Mouse (Mus musculus) forebrain, embryonic 14.5 days (tissue): ENCODE measurements around the gene Aldh1b1. TPM values are rescaled to one million over a fixed set of nuclear protein-coding genes. Genes with fewer than 3 reads are reported as not detected.

Experiments
- ATAC-seq: fragments of 200-750 bp; cut with Nextera tagmentation; 2 replicates; pipeline ENCODE4 v1.8.0; 2017; ENCODE audit warnings: mild to moderate bottlenecking, moderate library complexity
- DNase-seq: peaks from one replicate; pipeline ENCODE4 v3.0.0-alpha.2; 2015; ENCODE audit warnings: low spot score
- H3K27ac ChIP-seq: fragments of 300-500 bp; sonication (generic); 2 replicates; pipeline ENCODE4 v1.5.1; 2014; ENCODE audit warnings: low read depth, mild to moderate bottlenecking, control low read depth, low read length, moderate library complexity
- H3K27me3 ChIP-seq: fragments of 300-500 bp; sonication (generic); replicated peaks from 2 replicates; pipeline ENCODE4 v1.6.1; 2014; ENCODE audit warnings: low read length, control low read depth, mixed read lengths; ENCODE audit not compliant: control insufficient read depth, insufficient read depth
- H3K36me3 ChIP-seq: fragments of 300-500 bp; sonication (generic); 2 replicates; pipeline ENCODE4 v1.6.1; 2014; ENCODE audit warnings: low read length, control low read depth; ENCODE audit not compliant: control insufficient read depth, insufficient read depth
- H3K4me1 ChIP-seq: fragments of 300-500 bp; sonication (generic); 2 replicates; pipeline ENCODE4 v1.6.1; 2014; ENCODE audit warnings: antibody characterized with exemption, low read length, control low read depth; ENCODE audit not compliant: control insufficient read depth, insufficient read depth
- H3K4me2 ChIP-seq: fragments of 300-500 bp; sonication (generic); 2 replicates; pipeline ENCODE4 v1.6.1; 2014; ENCODE audit warnings: mild to moderate bottlenecking, control low read depth, low read length
- H3K4me3 ChIP-seq: fragments of 300-500 bp; sonication (generic); 2 replicates; pipeline ENCODE4 v1.5.1; 2014; ENCODE audit warnings: low read depth, low read length, control low read depth
- H3K9ac ChIP-seq: fragments of 300-500 bp; sonication (generic); 2 replicates; pipeline ENCODE4 v1.6.1; 2014; ENCODE audit warnings: mild to moderate bottlenecking, low read length, control low read depth, moderate library complexity
- H3K9me3 ChIP-seq: fragments of 300-500 bp; sonication (generic); replicated peaks from 2 replicates; pipeline ENCODE4 v1.6.1; 2016; ENCODE audit warnings: low read length, control low read depth, mixed read lengths; ENCODE audit not compliant: control insufficient read depth
- WGBS: fragments of 180-500 bp; shearing (Covaris S2); extraction: QIAGEN DNeasy Blood & Tissue Kit; methylation state at CpG from one replicate; pipeline ENCODE4 v1.1.7; 2014; 5-methylcytosine and 5-hydroxymethylcytosine counted together
- polyA plus RNA-seq: library from polyadenylated mRNA; unstranded; fragments of >200 nt; fragmentation: Nextera tagmentation; extraction: Ambion mirVana; gene quantifications from 2 replicates; pipeline ENCODE4 v1.2.1, GENCODE M21; 2014

The Aldh1b1 gene
- polyA plus RNA-seq, 1 experiment from 2014 or later: 14.0 TPM

DNA sequence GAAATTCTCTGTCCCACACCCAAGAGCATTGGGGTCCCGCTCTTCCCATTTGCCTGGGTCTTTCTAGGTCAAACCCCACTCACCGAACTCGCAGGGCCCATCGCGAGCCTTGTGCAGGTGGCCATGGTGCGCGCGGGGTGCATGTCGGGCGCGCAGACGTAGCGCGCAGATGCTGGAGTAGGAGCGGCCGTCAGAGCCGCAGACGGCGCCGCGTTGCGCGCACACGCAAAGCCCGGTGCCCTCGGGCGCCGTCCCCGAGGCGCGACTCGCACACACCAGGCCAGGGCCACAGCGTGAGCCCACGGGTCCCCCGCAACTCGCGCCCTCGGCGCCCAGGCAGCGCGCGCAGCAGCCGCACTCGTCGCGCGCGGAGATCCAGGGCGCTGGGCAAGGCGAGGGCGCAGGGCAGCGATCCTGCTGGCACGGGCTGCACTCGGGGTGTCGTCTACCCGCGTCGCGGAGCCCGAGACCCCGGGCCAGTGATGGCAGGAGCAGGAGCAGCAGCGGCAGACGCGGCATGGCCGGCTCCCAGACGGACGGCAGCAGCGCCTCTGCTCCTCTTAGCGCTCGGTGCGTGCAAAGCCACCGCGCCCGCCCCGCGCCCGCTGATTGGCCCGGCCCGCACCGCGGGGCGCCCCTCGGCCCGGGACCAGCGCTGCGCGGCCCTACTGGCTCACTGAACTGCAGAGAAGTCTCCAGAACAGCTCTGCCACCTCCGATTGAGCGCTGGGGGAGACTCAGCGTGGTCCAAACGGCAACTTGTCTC is 27.6 kb downstream of the Aldh1b1 start, which contains the start of gene Igfbpl1:
TSS of gene Igfbpl1 (minus strand) at position 649 of the 766 bp plus-strand sequence.
- Histone ChIP-seq H3K4me3 (peak within 1 kb of the TSS; percentile 78), H3K9ac (peak within 1 kb of the TSS; percentile 97), H3K36me3 (0 out of 2 replicates have a peak, but pooled peaks cover 3% of the 10 kb centered on the region), H3K27ac (peak within 1 kb of the TSS; percentile 100), H3K27me3 (0 out of 2 replicates have a peak, but pooled peaks cover 3% of the 10 kb centered on the region), H3K9me3 (no peaks in the 10 kb centered on the region), H3K4me2 (peak within 1 kb of the TSS; percentile 71), H3K4me1 (peaks cover 37% of the 10 kb centered on the region)
- DNase-seq: peak; percentile 80
- under 1% methylated on average over 79 of the region's 91 CpGs for WGBS
- peak; percentile 57 for ATAC-seq

DNA sequence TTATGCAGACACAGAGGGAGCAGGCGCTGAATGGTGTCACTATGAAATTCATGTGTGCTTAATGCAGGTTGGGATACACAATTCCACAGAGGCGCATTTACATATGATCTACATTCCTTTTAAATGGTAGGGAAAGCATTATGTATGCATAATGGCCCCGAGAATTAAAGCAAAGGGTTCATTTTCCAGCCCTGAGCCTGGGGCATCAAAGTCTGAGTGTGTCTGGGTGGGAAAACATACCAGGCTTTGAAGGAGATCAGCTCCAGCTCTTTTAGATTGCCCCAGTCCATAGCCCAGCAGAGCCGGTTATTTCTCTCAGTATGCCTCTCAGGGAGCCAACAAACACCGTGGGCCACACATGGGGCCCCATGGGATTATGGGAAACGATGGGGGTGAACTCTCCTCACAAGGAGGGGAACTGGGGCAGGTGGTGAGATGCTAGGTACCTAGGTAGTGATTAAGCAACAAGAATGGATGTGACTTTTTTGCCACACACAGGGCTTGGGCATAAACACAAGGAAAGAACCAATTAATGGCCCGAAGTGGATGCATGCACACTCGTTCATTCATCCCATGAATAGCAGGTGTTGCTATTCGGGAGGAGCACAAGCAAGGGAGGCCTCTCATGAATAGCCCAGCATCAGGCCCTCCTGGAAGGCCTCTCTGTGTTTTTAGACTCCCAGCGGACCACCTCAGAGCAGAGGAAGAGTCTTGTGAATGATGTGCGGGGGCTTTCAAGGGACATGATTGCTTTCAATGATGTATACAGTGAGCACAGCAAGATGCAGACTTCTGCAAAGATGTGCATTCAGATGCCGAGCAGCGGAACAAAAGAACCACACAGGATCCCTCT is 31.3 kb downstream of the Aldh1b1 start:
- Histone ChIP-seq H3K4me2 (peak overlapping the region; percentile 8; the same call in 1 of the 2 replicates), H3K36me3 (no peaks in the 10 kb centered on the region), H3K27ac (peak overlapping the region; percentile 78), H3K4me1 (peaks cover 24% of the 10 kb centered on the region), H3K9ac (peak overlapping the region; percentile 45), H3K4me3 (no peak overlapping the region), H3K27me3 (0 out of 2 replicates have a peak, but pooled peaks cover 3% of the 10 kb centered on the region), H3K9me3 (no peaks in the 10 kb centered on the region)
- 8% methylated on average over 13 of the region's 13 CpGs for WGBS
- peak; percentile 64 for DNase-seq
- peak; percentile 16; the same call in 1 of the 2 replicates for ATAC-seq

DNA sequence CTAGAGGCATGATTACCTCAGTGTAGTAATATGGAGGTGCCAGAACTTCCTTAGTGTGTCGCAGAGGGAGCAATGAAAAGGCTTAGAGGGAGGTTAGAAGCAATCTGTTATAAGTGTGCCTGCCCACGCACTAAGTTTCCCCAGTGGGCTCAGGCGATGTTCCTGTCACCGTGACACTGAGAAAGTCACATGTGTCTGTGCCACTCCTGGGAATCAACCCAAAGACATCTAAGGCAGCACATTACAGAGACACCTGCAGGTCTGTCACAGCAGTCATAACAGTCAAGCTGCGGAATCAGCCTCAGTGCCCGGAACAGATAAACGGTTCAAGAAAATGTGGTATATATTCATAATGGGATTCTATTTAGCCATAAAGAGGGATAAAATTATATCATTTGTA is 33.2 kb downstream of the Aldh1b1 start:
- H3K27me3 ChIP-seq: no peaks in the 10 kb centered on the region
- DNase-seq (no peak), ATAC-seq (no peak)
- H3K9ac ChIP-seq: no peak overlapping the region
- 81% methylated on average over 7 of the region's 7 CpGs for WGBS
- H3K4me2 ChIP-seq: no peak overlapping the region
- no peak overlapping the region for H3K4me3 ChIP-seq
- no peak overlapping the region for H3K27ac ChIP-seq
- H3K9me3 ChIP-seq: no peaks in the 10 kb centered on the region
- no peaks in the 10 kb centered on the region for H3K36me3 ChIP-seq
- H3K4me1 ChIP-seq: peaks cover 24% of the 10 kb centered on the region

DNA sequence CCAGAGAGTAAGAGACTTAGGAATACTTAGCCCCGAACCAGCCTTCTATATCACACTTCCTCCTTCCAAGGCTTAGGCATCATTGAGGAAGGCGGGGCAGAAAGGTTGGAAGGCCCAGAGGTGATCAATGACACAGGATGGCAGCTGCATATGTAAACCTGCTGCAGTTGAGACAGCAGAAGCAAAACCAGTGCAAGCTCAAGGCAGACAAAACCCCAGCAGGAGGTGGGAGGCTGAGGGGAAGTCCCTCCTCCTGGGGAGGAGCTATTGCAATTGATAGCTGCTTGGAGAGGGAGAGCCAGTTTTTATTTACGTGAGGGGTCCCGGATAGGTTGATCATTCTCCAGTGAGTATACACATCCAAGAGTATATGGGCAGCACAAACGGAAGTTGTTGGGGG is 34.6 kb downstream of the Aldh1b1 start:
- H3K27ac ChIP-seq: no peak overlapping the region
- H3K36me3 ChIP-seq: no peaks in the 10 kb centered on the region
- no peak overlapping the region for H3K4me2 ChIP-seq
- WGBS: 39% methylated on average over 5 of the region's 5 CpGs
- no peak for ATAC-seq
- peaks cover 24% of the 10 kb centered on the region for H3K4me1 ChIP-seq
- H3K9ac ChIP-seq: no peak overlapping the region
- H3K9me3 ChIP-seq: no peaks in the 10 kb centered on the region
- H3K27me3 ChIP-seq: no peaks in the 10 kb centered on the region
- no peak overlapping the region for H3K4me3 ChIP-seq
- DNase-seq: no peak

DNA sequence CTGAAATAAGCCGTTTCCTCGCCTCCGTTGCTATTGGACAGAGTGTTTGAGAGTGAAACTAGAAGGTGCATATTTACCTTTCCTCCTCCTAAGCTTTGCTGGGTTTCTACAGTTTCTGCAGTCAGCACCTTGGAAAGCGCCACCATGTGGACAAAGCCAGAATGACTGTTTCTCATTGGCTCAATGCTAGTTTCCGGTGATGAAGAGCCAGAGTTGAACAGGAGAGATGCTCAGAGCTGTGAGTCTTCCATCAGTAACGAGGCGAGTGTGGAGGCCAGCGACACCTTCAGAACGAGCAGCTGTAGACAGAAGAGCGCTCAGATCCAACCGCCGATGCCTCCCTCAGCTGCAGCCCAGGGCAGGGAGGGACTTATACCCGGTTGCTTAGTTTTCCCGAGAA is 45.5 kb downstream of the Aldh1b1 start:
- ATAC-seq (peak; percentile 46; the same call in 1 of the 2 replicates), DNase-seq (peak; percentile 76)
- no peak overlapping the region for H3K4me2 ChIP-seq
- H3K9ac ChIP-seq: no peak overlapping the region
- H3K27me3 ChIP-seq: no peaks in the 10 kb centered on the region
- WGBS: 43% methylated on average over 14 of the region's 14 CpGs
- no peak overlapping the region for H3K4me3 ChIP-seq
- no peaks in the 10 kb centered on the region for H3K36me3 ChIP-seq
- no peaks in the 10 kb centered on the region; the same call in none of the 2 replicates for H3K4me1 ChIP-seq
- no peak overlapping the region for H3K27ac ChIP-seq
- H3K9me3 ChIP-seq: no peaks in the 10 kb centered on the region

DNA sequence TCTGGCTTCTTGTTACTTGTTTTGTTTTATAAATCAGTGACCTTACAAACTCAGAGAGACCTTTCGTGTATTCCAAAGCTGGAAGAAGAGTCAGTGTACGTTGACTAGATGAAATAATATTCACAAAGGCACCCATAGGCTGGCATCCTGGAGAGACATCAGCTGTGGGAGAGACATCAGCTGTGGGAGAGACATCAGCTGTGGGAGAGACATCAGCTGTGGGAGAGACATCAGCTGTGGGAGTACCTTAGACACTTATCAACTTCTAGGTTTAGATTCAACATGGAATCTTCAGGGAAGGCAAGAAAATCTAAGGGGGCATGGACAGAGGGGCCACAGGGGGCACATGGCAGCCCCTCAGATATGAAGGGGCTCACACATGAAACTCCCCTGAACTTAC is 47.4 kb downstream of the Aldh1b1 start:
- H3K9me3 ChIP-seq: no peaks in the 10 kb centered on the region
- no peak overlapping the region for H3K4me2 ChIP-seq
- DNase-seq: no peak
- ATAC-seq: no peak
- no peak overlapping the region for H3K27ac ChIP-seq
- no peaks in the 10 kb centered on the region; the same call in none of the 2 replicates for H3K4me1 ChIP-seq
- 93% methylated on average over 2 of the region's 2 CpGs for WGBS
- no peak overlapping the region for H3K4me3 ChIP-seq
- H3K36me3 ChIP-seq: no peaks in the 10 kb centered on the region
- no peaks in the 10 kb centered on the region for H3K27me3 ChIP-seq
- H3K9ac ChIP-seq: no peak overlapping the region

DNA sequence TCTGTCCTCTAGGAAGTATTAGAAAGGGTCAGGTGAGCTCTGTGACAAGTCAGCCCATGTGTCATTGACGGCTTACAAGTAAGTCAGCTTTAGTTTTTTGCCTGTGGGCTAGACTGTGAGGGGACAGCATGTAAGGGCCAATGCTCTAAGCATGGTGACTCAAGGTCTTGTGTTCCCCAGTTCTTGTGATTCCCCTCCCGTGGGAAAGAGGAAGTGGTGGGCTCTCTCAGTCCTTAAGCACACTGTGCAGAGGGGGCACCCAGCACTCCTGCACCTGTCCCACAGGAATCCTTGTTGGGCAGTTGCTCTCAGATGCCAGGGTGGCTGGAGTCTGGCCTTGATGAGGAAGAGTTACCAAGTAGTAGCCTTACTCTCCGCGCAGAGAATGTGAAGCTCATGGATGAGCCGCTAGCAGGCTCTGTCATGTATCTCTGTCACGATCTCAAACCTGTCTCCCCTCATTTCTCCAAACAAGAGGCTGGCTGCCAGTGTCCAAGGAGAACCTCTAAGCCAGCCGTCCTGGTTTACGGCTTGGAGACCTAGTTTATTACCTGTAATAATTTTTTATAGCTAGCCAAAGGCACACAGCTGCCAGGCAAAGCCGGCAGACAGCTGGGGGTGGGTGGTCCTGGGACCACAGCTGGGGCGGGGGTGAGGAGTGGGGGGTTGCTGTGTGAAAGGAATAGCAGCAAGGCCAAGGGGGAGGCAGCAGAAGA is 49.4 kb downstream of the Aldh1b1 start, which contains the start of gene Stra6l:
TSS of gene Stra6l (plus strand) at position 556 of the 716 bp plus-strand sequence.
- Histone ChIP-seq H3K36me3 (no peaks in the 10 kb centered on the region), H3K9me3 (no peaks in the 10 kb centered on the region), H3K27ac (no peak within 1 kb of the TSS), H3K4me3 (no peak within 1 kb of the TSS), H3K4me2 (no peak within 1 kb of the TSS), H3K4me1 (no peaks in the 10 kb centered on the region; the same call in none of the 2 replicates), H3K27me3 (no peaks in the 10 kb centered on the region), H3K9ac (no peak within 1 kb of the TSS)
- DNase-seq (no peak), ATAC-seq (no peak)
- 81% methylated on average over 10 of the region's 10 CpGs for WGBS

DNA sequence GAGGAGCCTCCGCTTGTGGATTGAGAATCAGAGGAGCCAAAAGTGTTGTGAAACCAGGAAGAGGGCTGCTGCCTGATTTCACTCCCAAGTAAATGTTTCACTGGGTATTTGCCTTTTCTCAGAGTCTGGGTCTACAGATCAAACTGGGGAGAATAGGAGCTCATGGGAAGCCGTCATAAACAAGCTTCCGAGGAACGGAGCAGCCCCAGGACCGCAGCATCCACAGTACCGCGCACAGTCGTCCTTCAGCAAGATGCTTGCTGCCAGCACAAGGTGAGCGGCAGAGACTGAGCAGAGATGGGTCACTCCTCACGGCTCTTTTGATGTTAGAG is 50.0 kb downstream of the Aldh1b1 start:
- Histone ChIP-seq H3K9me3 (no peaks in the 10 kb centered on the region), H3K27ac (no peak overlapping the region), H3K4me1 (no peaks in the 10 kb centered on the region; the same call in none of the 2 replicates), H3K4me3 (no peak overlapping the region), H3K9ac (no peak overlapping the region), H3K36me3 (no peaks in the 10 kb centered on the region), H3K27me3 (no peaks in the 10 kb centered on the region), H3K4me2 (no peak overlapping the region)
- 51% methylated on average over 10 of the region's 10 CpGs for WGBS
- ATAC-seq (no peak), DNase-seq (no peak)
